Mouse (Mus musculus) lung, adult 18-20 months (tissue): Measurements from ENCODE around the gene Jag1.

ENCODE experiments used
- DNase-seq, 2 experiments: peaks; one replicate each; pipeline ENCODE4 v3.0.0; 2022; ENCODE audit warnings: mixed read lengths in 2 of 2

The Jag1 gene

GRCm38 (mm10) chr2:137116025-137116674 lies at the start of gene Jag1:
TSS of gene Jag1 (minus strand) at chr2:137116644.
- peak in 1 of 2 experiments; percentile 43 for DNase-seq

- no peak for DNase-seq
Measured at GRCm38 (mm10) chr2:137156018-137156417, 39.6 kb upstream of the Jag1 start.

GRCm38 (mm10) chr2:137153825-137154224 lies 37.4 kb upstream of the Jag1 start:
- DNase-seq, result no peak

- no peak for DNase-seq
Measured at GRCm38 (mm10) chr2:137153172-137153667, 36.8 kb upstream of the Jag1 start.

- DNase-seq, result no peak
Measured at GRCm38 (mm10) chr2:137150953-137151352, 34.5 kb upstream of the Jag1 start.

- DNase-seq, result no peak
Measured at GRCm38 (mm10) chr2:137146938-137147666, 30.7 kb upstream of the Jag1 start.

GRCm38 (mm10) chr2:137138063-137138462 lies 21.6 kb upstream of the Jag1 start:
- no peak for DNase-seq

- DNase-seq, result peak; percentile 8 to 35
Measured at GRCm38 (mm10) chr2:137134035-137134434, 17.6 kb upstream of the Jag1 start.

- no peak for DNase-seq
Measured at GRCm38 (mm10) chr2:137124861-137125260, 8.4 kb upstream of the Jag1 start.

- peak; percentile 89 to 92 for DNase-seq
Measured at GRCm38 (mm10) chr2:137117321-137117690, 862 bp upstream of the Jag1 start.

GRCm38 (mm10) chr2:137116675-137117320 lies 354 bp upstream of the Jag1 start:
- peak; percentile 94 for DNase-seq

- peak; percentile 43 to 54 for DNase-seq
Measured at GRCm38 (mm10) chr2:137115241-137116024, 1.0 kb downstream of the Jag1 start.

- peak; percentile 89 to 92 for DNase-seq
Measured at GRCm38 (mm10) chr2:137114248-137115096, 2.0 kb downstream of the Jag1 start.

GRCm38 (mm10) chr2:137113288-137114061 lies 3.0 kb downstream of the Jag1 start:
- DNase-seq, result no peak

GRCm38 (mm10) chr2:137110214-137110898 lies 6.1 kb downstream of the Jag1 start:
- no peak for DNase-seq

- peak; percentile 60 to 74 for DNase-seq
Measured at GRCm38 (mm10) chr2:137109321-137110213, 6.9 kb downstream of the Jag1 start.

- DNase-seq, result no peak
Measured at GRCm38 (mm10) chr2:137107946-137108345, 8.5 kb downstream of the Jag1 start.

GRCm38 (mm10) chr2:137107203-137107602 lies 9.2 kb downstream of the Jag1 start:
- no peak for DNase-seq

- DNase-seq, result no peak
Measured at GRCm38 (mm10) chr2:137101074-137101473, 15.4 kb downstream of the Jag1 start.
